Mouse (Mus musculus) adrenal gland, adult 8-10 months (tissue): ENCODE data around the gene Kng2. TPM values are rescaled to one million over a fixed set of nuclear protein-coding genes. Genes with fewer than 3 reads are reported as not detected.
A peak's percentile ranks its signal among the peaks of the same experiment; 100 is the strongest.
"Not testable (repeated sequence)": the region's sequence is repeated elsewhere in the genome, so short reads cannot be mapped to it uniquely, and the experiment has no call there.

ENCODE experiments used
- DNase-seq: peaks from one replicate; pipeline ENCODE4 v3.0.0; 2022
- total RNA-seq, 4 experiments: library from RNA; stranded (reverse); gene quantifications; 2 replicates each; pipeline ENCODE4 v1.2.4; 2022

Gene Kng2
- total RNA-seq = 1 to 10 TPM; 3.6 to 5.7 (median 4.7) TPM

DNA sequence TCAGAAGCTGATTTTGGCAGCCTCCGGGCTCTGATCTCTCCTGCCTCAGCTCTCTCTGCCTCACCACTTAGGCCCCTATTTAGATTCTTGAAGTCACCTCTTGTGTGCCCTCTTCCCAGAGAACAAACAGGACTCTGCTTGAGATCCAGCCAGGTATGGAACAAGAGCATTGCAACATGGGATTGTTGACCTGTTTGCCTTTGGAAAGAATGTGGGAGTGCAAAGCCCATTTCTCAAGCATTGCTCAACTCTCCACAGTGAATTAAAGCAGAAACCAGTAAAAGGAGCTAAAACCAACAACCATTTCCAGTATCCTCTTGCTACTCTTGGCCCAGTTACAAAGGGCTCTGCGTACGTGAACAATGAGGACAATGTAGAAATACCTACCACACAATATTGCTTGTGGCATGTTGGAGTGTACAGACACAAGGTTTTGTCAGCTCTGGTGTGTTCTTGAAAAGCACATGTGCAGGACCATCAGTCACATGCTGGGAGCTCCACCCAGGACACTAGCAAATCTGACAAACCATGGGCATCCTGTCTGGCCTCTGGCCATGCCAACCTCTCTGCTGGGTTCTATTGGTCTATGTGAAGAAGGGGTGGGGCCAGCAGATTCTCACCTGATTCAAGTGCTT, at the start of gene Kng2:
TSS of gene Kng2 (minus strand) at position 517 of the 635 bp plus-strand sequence.
- not testable (repeated sequence) for DNase-seq

DNA sequence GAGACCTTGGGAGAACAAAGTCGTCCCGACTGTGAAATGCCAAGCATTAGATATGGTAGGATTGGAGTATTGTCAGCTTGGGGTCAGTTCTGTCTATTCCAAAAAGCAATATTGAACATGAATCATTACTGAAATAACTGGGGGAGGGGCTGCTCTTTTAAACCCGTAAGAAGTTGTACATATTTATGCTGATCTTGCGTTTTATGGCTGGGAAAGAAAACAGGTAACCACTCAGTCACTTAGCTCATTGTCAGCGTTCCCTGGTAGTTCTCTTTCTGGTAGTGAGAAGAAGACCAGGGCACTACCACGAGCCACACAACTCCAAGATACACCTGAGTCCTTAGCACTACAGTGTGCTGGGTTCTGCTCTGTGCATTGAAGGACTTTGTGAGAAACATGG, 48.2 kb upstream of the Kng2 start:
- not testable (repeated sequence) for DNase-seq

DNA sequence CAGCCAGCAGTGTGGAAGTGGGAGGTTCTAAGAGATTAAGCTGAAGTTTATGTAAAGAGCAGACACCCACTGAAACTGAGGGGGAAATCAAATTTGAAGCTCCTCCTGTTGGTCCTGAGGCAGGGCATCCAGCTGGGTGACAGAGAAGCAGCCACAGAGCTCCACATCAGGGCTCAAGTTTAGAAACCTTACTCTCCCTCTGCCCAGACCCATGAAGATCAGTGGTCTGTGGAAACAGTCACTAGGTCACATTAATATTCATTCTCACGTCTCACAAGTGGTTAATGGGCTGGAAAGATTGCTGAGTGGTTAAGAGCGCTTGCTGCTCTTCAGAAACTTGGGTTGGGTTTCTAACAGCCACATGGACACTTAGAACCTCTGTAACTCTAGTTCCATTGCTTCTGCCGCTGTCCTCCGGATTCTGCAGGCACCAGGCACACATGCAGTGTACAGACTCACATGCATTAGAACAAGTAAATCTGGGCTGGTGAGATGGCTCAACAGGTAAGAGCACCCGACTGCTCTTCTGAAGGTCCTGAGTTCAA, 31.6 kb upstream of the Kng2 start:
- DNase-seq = not testable (repeated sequence)

DNA sequence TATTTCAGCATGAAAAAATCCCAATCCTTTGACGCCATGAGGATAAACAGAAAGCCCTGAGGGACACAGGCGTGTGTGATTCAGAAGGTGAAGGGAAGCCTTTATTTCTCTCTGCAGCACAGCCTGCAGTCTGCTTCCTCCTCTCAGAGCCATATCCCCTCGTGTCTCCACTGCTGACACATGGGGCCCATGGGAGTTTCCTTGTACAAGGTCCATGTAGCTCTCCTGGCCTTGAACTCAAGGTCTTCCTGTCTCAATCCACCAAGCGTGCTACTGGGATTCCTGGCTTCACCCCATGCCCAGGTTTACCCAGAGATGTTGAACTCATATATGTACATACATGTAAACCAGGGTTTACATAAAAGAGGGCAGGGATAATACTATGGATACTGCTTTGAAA, 30.3 kb upstream of the Kng2 start:
- DNase-seq = not testable (repeated sequence)

DNA sequence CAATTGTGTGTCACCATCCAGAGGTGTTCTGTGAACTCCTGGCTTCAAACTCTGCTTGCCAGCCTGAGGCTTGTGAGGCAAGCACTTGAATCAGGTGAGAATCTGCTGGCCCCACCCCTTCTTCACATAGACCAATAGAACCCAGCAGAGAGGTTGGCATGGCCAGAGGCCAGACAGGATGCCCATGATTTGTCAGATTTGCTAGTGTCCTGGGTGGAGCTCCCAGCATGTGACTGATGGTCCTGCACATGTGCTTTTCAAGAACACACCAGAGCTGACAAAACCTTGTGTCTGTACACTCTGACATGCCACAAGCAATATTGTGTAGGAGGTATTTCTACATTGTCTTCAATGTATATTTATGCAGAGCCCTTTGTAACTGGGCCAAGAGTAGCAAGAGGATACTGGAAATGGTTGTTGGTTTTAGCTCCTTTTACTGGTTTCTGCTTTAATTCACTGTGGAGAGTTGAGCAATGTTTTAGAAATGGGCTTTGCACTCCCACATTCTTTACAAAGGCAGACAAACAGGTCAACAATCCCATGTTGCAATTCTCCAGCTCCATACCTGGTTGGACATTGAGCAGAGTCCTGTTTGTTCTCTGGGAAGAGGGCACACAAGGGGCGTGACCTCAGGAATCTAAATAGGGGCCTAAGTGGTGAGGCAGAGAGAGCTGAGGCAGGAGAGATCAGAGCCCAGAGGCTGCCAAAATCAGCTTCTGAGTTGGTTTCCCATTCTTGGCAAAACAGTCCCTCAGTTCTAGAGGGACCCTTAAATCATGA, 28.6 kb upstream of the Kng2 start, which contains the start of gene Kng1:
TSS of gene Kng1 (plus strand) at position 198 of the 780 bp plus-strand sequence.
- DNase-seq = not testable (repeated sequence)

DNA sequence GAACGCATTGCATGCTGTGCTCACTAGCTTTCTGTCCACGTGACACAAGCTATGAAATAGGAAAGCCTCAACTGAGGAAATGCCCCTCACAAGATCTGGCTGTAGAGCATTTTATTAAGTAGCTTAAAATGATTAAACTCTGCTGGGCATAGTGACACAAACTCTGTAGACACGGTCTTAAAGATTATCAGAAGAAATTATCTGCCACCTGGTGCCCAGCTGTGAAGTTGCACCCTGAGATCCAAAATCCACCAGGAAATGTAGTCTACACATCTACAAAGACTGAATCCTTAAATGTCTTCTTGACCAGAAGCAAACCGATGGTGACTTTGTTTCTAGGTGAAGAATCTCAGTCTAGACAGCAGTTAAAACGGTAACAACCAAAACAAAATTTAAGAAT, 17.0 kb upstream of the Kng2 start:
- no peak for DNase-seq

DNA sequence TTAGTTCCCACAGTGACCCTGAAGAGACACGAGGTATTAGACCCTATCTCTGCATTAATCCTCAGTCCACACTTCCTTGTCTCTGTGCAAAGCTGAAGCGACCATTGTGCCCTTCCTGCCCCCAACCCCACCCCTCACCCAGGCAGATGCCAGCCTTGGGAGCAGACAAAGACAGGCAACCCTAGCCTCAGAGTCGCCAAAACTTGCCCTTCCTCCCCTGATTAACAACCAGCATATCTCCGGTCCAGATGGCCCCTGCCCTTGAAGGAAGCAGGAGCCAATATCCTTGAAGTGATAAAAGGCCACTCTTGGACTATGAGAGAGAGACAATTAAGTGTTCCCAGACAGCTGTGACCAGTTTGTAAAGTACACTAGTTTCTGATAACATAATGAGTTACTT, 11.6 kb upstream of the Kng2 start:
- no peak for DNase-seq

DNA sequence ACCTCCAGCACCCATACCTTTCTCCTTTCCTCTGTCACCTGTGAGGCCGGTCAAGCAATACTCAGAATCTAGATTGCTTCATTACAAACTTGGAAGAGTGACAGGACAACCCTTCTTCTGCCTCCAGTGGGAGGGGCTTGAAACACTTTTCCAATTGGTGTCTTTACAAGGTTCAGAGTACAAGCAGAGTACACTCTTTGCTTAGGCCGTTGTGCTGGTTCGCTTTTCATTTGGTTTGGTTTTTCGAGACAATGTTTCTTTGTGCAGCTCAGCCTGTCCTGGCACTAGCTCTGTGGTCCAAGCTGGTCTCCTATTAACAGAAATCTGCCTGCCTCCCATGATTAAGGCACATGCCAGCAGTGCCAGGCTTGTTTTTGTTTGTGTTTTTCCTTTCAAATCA, 10.0 kb upstream of the Kng2 start:
- no peak for DNase-seq

DNA sequence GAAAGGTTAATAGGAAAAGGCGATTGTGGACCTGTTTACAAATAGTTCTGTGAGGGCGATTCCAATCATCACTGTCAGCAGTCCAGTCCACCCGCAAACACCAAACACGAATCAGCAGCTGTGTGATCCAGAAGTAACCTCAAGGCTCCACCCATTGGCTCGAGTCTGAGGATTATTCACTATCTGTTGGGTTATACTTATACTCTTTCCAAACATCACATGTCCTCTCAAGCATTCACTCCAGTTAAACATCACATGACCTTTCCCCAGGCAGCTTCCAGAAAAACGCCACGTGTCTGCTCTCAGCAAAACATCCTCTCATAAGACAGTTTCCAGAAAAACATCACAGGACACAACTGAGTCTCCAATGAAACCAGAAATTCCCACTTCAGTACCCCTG, 8.5 kb upstream of the Kng2 start:
- no peak for DNase-seq

DNA sequence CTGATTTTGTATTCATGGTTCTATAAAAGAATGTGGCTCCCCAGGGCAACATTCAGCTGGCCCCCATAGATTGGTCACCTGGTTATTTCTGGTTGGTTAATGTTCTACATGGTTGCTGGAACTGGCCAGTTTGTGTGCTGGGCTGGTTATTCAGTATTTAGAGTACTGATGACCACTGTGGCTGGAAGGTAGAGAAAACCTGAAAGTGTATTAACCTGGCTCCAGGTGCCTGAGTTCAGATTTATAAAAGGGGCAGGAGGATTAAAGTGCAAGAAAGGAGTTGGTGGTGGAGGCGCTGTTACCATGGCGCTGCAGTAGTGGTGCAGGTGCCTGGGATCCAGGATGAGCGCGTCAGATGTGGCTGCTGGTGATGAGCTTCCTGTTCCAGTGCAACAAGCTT, 4.4 kb upstream of the Kng2 start:
- DNase-seq = no peak

DNA sequence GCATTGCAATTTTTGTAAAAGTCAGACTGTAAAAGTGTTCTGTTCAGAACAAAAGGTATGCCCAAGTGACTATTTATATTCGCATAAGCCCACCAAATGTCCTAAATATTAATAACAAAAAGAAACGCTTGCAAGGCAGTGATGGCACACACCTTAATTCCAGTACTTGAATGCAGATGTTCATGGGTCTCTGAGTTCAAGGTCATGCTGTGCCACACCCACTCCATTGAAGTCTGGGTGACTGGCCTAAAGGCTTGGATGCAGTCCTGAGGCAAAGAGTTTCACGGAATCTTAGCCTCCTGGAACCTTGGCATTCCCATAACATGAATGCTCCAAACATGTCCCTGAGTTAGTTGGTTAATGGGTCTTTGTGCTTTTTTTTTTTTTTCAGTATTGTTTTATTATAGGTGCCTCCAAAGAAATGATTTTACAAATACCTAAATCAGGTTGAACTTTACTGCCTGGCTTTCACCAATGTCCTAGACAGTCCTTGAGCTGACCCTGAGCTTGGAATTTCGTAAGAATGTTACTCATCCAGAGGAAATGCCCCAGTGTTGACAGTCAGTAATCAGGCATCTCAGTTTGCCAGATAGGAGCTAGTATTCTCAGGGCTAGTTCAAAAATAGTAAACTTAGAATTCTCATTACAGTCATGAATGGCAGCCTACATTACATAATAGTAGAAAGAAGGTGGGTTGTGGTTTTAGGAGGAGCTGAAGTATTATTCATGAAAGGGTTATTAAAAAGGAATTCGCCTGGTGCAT, 1.6 kb upstream of the Kng2 start:
- DNase-seq = peak; percentile 42

DNA sequence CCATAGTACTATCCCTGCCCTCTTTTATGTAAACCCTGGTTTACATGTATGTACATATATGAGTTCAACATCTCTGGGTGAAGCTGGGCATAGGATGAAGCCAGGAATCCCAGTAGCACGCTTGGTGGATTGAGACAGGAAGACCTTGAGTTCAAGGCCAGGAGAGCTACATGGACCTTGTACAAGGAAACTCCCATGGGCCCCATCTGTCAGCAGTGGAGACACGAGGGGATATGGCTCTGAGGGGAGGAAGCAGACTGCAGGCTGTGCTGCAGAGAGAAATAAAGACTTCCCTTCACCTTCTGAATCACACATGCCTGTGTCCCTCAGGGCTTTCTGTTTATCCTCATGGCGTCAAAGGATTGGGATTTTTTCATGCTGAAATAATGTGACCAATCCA, 1.9 kb downstream of the Kng2 start:
- DNase-seq = not testable (repeated sequence)

DNA sequence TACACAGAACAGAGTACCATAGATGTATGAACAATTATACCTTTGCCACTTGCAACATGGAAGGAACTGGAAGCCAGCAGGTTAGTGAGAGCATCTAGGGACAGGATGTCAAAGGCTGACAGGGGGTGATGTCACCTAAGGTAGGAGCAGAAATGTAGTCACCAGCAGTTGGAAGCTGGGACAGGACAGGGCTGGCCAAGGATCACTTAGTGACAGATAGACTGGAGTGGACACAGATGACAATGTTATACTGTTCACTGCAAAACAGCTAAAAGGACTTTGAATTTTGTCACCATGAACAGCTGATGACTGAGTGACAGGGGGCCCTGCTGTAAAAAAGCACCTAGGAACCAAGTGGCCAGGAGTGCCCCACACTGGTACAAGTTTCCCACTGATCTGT, 2.7 kb downstream of the Kng2 start:
- DNase-seq = no peak

DNA sequence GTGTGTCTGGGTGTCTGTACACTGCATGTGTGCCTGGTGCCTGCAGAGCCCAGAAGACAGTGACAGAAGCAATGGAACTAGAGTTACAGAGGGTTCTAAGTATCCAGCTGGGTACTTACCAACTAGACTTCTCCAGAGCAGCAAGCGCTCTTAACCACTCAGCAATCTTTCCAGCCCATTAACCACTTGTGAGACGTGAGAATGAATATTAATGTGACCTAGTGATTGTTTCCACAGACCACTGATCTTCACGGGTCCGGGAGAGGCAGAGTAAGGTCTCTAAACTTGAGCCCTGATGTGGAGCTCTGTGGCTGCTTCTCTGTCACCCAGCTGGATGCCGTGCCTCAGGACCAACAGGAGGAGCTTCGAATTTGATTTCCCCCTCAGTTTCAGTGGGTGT, 4.2 kb downstream of the Kng2 start:
- no peak for DNase-seq

DNA sequence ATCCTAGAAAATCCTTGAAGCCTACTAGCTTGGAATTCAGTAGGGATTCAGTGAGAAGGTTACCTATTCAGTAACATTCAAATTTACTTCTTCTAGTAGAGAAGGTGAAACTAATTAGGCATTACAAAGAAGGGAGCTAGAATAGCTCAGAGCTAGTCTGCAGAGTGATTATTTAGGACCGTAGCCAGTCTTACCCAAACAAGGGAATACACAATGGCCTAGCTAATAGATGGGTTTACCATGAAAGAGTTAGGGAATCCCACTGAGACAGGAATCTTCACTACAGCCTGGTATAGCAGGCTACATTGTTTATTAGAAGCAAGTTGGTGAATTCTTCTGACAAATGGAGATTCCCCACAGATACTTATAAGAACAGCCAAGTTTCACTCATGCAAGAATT, 8.7 kb downstream of the Kng2 start:
- DNase-seq = not testable (repeated sequence)

DNA sequence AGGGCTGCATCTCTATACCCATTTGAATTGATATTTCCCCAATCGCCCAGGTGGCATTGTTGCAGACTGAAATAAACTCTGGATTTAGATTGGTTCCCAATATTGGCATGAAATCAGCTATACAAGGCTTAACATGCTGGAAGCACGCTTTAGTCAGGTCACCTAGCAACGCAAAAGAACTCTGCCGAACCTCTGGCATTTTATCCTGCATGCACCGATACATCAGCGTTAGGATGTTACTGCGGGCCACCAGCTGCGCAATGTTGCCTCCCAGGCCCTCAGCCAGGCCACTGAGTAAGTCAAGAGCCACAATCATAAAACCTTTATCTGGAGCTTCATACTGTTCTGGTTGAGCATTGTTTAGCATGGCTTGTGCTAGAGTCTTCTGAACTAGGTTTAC, 14.6 kb downstream of the Kng2 start:
- DNase-seq = not testable (repeated sequence)

DNA sequence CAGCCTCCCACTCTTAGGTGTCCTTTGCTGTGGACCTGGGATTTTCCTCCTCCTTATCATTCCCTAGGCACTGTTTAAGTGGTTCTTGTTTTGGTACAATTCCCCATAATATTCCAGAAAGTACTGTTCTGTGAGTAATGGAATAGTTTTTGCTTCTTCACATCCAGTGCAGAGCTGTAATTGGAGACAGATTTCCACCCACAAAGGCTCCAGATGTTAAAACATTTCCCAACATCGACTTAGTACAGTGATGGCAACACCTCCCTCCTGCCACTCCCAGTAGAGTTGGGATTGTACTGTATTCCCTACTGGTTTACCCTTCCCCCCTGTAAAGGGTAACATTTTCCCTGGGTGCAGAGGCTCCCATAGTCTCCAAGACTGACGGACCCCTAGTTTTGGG, 15.5 kb downstream of the Kng2 start:
- DNase-seq = not testable (repeated sequence)

DNA sequence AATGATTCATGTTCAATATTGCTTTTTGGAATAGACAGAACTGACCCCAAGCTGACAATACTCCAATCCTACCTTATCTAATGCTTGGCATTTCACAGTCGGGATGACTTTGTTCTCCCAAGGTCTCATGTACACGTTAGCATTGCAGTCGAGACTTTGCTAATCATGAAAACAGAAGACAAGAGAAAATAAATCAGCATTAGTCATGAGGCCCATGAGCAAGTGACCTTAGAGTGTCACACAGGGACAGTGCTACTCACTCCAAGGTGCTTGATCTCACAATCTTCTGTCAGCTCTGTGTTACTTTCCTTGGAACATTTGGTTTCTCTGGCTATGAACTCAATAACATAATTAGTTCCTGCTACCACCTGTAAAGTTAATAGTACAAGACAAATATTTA, 32.3 kb downstream of the Kng2 start:
- DNase-seq = peak; percentile 33

DNA sequence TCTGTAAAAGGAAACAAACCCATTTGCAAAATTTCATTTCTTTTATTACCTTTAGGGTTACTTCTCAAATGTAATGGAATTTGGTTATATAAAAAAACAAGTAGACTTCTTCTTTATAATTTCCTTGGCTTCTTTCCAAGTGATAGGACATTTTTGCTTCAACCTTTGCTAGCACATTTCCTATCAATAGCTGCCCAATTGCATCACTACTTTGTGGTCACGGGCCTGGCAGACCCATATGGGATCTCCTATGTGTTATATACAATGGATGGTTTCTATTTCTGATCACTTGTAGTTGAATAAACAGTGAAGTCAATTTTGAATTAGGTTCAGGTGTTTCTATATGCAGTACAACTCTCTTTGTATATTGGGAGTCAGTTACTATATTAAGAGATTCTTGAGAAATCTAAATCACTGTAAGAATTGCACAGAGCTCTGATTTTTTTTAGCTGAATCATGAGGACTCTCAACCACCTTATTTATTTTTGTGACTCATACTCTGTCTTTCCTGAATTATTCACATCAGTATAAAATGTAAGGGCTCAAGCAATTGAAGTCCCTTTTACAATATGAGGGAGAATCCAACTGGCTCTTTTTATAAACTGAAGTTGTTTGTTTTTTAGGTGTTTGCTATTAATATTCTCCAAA, 61.8 kb downstream of the Kng2 start:
- DNase-seq = no peak

DNA sequence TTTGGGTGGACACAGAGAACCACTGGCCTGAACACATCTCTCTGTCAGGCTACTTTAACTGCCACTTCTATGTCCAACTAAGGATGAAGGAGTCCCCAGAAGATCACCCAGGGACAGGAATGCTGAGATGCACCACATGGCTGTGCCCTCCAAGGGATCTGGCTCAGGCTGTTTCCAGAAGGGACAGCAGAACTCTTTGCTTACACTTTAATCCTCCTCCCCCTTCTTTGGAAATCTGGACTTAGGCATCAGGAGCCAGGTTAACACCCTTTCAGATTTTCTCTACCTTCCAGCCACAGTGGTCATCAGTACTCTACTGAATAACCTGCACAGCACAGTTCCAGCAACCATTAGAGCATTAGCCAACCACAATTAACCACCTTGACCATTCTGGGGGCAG, 66.0 kb downstream of the Kng2 start:
- no peak for DNase-seq

DNA sequence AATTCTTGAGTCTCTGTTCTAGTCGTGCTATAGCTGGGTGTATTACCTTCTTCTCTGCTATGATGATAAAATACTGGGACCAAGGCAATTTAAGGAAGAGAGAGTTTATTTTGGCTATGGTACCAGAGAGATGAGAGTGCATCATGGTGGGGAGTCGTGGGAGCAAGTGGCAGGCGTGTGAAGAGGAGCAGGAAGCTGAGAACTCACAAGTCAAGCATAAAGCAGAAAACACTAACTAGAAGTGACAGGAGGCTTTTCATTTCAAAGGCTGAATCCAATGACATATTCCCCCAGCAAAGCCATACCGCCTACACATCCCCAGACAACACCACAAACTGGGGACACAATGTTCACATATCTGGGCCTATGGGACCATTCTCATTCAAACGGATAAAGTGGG, 67.0 kb downstream of the Kng2 start:
- DNase-seq = no peak

DNA sequence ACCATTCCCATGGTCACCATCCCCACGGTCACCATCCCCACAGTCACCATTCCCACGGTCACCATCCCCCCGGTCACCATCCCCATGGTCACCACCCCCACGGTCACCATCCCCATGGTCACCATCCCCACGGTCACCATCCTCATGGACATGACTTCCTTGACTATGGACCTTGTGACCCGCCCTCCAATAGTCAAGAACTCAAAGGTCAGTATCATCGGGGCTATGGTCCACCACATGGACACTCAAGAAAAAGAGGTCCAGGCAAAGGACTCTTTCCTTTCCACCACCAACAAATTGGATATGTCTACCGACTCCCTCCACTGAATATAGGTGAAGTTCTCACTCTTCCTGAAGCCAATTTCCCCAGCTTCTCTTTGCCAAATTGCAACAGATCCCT, 68.2 kb downstream of the Kng2 start:
- DNase-seq = no peak

DNA sequence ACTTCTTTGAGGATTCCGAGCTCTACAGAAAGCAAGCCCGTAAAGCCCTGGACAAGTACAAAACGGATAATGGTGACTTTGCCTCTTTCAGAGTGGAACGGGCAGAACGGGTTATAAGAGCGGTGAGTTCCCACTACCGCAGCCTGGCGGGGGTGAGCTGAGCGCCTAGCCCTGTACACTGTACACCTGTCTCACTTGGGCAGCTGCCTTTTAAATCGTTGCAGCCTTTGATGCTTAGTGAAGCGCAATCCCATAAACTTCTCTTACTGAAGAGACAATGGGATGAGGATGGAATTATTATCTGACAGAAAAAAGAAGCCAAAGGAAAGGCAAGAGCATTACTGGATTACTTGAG, 73.2 kb downstream of the Kng2 start:
- no peak for DNase-seq
